Mouse (Mus musculus) forebrain, embryonic 12.5 days (tissue): ENCODE data around the gene Dock1. TPM values are rescaled to one million over a fixed set of nuclear protein-coding genes. Genes with fewer than 3 reads are reported as not detected.

ENCODE experiments used
- ATAC-seq: fragments of 200-750 bp; cut with Nextera tagmentation; 2 replicates; pipeline ENCODE4 v1.8.0; 2017; ENCODE audit warnings: moderate TSS enrichment; ENCODE audit not compliant: low FRiP score
- H3K27ac ChIP-seq: fragments of 300-500 bp; sonication (generic); 2 replicates; pipeline ENCODE4 v1.5.1; 2016; ENCODE audit warnings: mild to moderate bottlenecking
- H3K27me3 ChIP-seq: fragments of 300-500 bp; sonication (generic); 2 replicates; pipeline ENCODE4 v1.6.1; 2016; ENCODE audit warnings: mild to moderate bottlenecking
- H3K36me3 ChIP-seq: fragments of 300-500 bp; sonication (generic); replicated peaks from 2 replicates; pipeline ENCODE4 v1.6.1; 2016; ENCODE audit warnings: mild to moderate bottlenecking
- H3K4me1 ChIP-seq: fragments of 300-500 bp; sonication (generic); 2 replicates; pipeline ENCODE4 v1.6.1; 2016
- H3K4me2 ChIP-seq: fragments of 300-500 bp; sonication (generic); 2 replicates; pipeline ENCODE4 v1.6.1; 2016; ENCODE audit warnings: mild to moderate bottlenecking, moderate library complexity
- H3K4me3 ChIP-seq: fragments of 300-500 bp; sonication (generic); replicated peaks from 2 replicates; pipeline ENCODE4 v1.5.1; 2016; ENCODE audit warnings: mild to moderate bottlenecking
- H3K9ac ChIP-seq: fragments of 300-500 bp; sonication (generic); 2 replicates; pipeline ENCODE4 v1.6.1; 2016; ENCODE audit warnings: mild to moderate bottlenecking
- H3K9me3 ChIP-seq: fragments of 300-500 bp; sonication (generic); 2 replicates; pipeline ENCODE4 v1.6.1; 2016
- WGBS: fragments of 180-500 bp; shearing (Covaris S2); methylation state at CpG from one replicate; pipeline ENCODE4 v1.1.7; 2016; 5-methylcytosine and 5-hydroxymethylcytosine counted together
- polyA plus RNA-seq: library from polyadenylated mRNA; unstranded; fragments of >200 nt; fragmentation: Nextera tagmentation; extraction: Ambion mirVana; gene quantifications from 2 replicates; pipeline ENCODE4 v1.2.1, GENCODE M21; 2016

Gene Dock1
- polyA plus RNA-seq, 1 experiment from 2014 or later: 24.4 TPM

- no peak overlapping the region for H3K9ac ChIP-seq
- no peak overlapping the region for H3K27ac ChIP-seq
- ATAC-seq: no peak
- 0 out of 2 replicates have a peak, but pooled peaks cover 9% of the 10 kb centered on the region for H3K36me3 ChIP-seq
- H3K27me3 ChIP-seq: no peaks in the 10 kb centered on the region
- no peaks in the 10 kb centered on the region for H3K9me3 ChIP-seq
- H3K4me2 ChIP-seq: no peak overlapping the region
- H3K4me1 ChIP-seq: no peaks in the 10 kb centered on the region
- WGBS: 94% methylated on average over 6 of the region's 6 CpGs
- no peak overlapping the region for H3K4me3 ChIP-seq
Measured at GRCm38 (mm10) chr7:134809241-134809975, 139.0 kb downstream of the Dock1 start.

GRCm38 (mm10) chr7:134818471-134818870, 148.0 kb downstream of the Dock1 start:
- Histone ChIP-seq H3K9me3 (no peaks in the 10 kb centered on the region), H3K9ac (no peak overlapping the region), H3K4me3 (no peak overlapping the region), H3K27me3 (no peaks in the 10 kb centered on the region), H3K4me2 (no peak overlapping the region), H3K36me3 (0 out of 2 replicates have a peak, but pooled peaks cover 4% of the 10 kb centered on the region), H3K27ac (no peak overlapping the region), H3K4me1 (peaks cover 9% of the 10 kb centered on the region)
- no peak for ATAC-seq
- 96% methylated on average over 5 of the region's 5 CpGs for WGBS

GRCm38 (mm10) chr7:134821264-134821663, 150.8 kb downstream of the Dock1 start:
- Histone ChIP-seq H3K27ac (no peak overlapping the region), H3K4me2 (no peak overlapping the region), H3K9ac (no peak overlapping the region), H3K9me3 (no peaks in the 10 kb centered on the region), H3K36me3 (no peaks in the 10 kb centered on the region), H3K4me1 (peaks cover 14% of the 10 kb centered on the region), H3K27me3 (no peaks in the 10 kb centered on the region), H3K4me3 (no peak overlapping the region)
- 25% methylated on average over 1 of the region's 1 CpGs for WGBS
- ATAC-seq: no peak

GRCm38 (mm10) chr7:134822006-134822405, 151.6 kb downstream of the Dock1 start:
- Histone ChIP-seq H3K4me3 (no peak overlapping the region), H3K27me3 (no peaks in the 10 kb centered on the region), H3K4me2 (no peak overlapping the region), H3K36me3 (no peaks in the 10 kb centered on the region), H3K9me3 (no peaks in the 10 kb centered on the region), H3K4me1 (peaks cover 14% of the 10 kb centered on the region), H3K9ac (no peak overlapping the region), H3K27ac (no peak overlapping the region)
- 86% methylated on average over 3 of the region's 3 CpGs for WGBS
- ATAC-seq: no peak

GRCm38 (mm10) chr7:134823891-134824290, 153.4 kb downstream of the Dock1 start:
- no peak overlapping the region for H3K4me2 ChIP-seq
- WGBS: 54% methylated on average over 4 of the region's 4 CpGs
- H3K9me3 ChIP-seq: no peaks in the 10 kb centered on the region
- no peaks in the 10 kb centered on the region for H3K36me3 ChIP-seq
- no peak overlapping the region for H3K4me3 ChIP-seq
- no peak overlapping the region for H3K9ac ChIP-seq
- H3K27ac ChIP-seq: no peak overlapping the region
- H3K4me1 ChIP-seq: peaks cover 14% of the 10 kb centered on the region
- no peaks in the 10 kb centered on the region for H3K27me3 ChIP-seq
- no peak for ATAC-seq

- Histone ChIP-seq H3K4me3 (no peak overlapping the region), H3K36me3 (no peaks in the 10 kb centered on the region), H3K9me3 (no peaks in the 10 kb centered on the region), H3K27ac (no peak overlapping the region), H3K4me2 (no peak overlapping the region), H3K9ac (no peak overlapping the region), H3K4me1 (no peaks in the 10 kb centered on the region), H3K27me3 (no peaks in the 10 kb centered on the region)
- 91% methylated on average over 2 of the region's 2 CpGs for WGBS
- ATAC-seq: no peak
Measured at GRCm38 (mm10) chr7:134840066-134840465, 169.6 kb downstream of the Dock1 start.

GRCm38 (mm10) chr7:134842751-134843150, 172.3 kb downstream of the Dock1 start:
- H3K27me3 ChIP-seq: no peaks in the 10 kb centered on the region
- no peak overlapping the region for H3K4me3 ChIP-seq
- no peak overlapping the region for H3K4me2 ChIP-seq
- no peak overlapping the region for H3K9ac ChIP-seq
- H3K27ac ChIP-seq: no peak overlapping the region
- no peaks in the 10 kb centered on the region for H3K9me3 ChIP-seq
- no peaks in the 10 kb centered on the region for H3K36me3 ChIP-seq
- H3K4me1 ChIP-seq: no peaks in the 10 kb centered on the region
- WGBS: 92% methylated on average over 4 of the region's 4 CpGs
- no peak for ATAC-seq

- ATAC-seq: 0 out of 2 replicates have a peak, but pooled peaks have one; percentile 14
Measured at GRCm38 (mm10) chr7:134862000-134862399, 191.5 kb downstream of the Dock1 start.

GRCm38 (mm10) chr7:134864175-134864574, 193.7 kb downstream of the Dock1 start:
- Histone ChIP-seq H3K27ac (no peak overlapping the region), H3K9ac (no peak overlapping the region), H3K27me3 (no peaks in the 10 kb centered on the region), H3K4me3 (no peak overlapping the region), H3K9me3 (no peaks in the 10 kb centered on the region), H3K4me2 (no peak overlapping the region), H3K36me3 (no peaks in the 10 kb centered on the region), H3K4me1 (0 out of 2 replicates have a peak, but pooled peaks cover 4% of the 10 kb centered on the region)
- 81% methylated on average over 2 of the region's 2 CpGs for WGBS
- ATAC-seq: no peak

More at GRCm38 (mm10) chr7:134862000-134862399, 191.5 kb downstream of the Dock1 start:
- Histone ChIP-seq H3K9me3 (no peaks in the 10 kb centered on the region), H3K27ac (no peak overlapping the region), H3K4me3 (no peak overlapping the region), H3K36me3 (no peaks in the 10 kb centered on the region), H3K9ac (no peak overlapping the region), H3K4me2 (no peak overlapping the region), H3K27me3 (no peaks in the 10 kb centered on the region), H3K4me1 (0 out of 2 replicates have a peak, but pooled peaks cover 4% of the 10 kb centered on the region)
- WGBS: 56% methylated on average over 6 of the region's 6 CpGs

GRCm38 (mm10) chr7:134872511-134872910, 202.1 kb downstream of the Dock1 start:
- ATAC-seq: no peak
- H3K36me3 ChIP-seq: no peaks in the 10 kb centered on the region

GRCm38 (mm10) chr7:134872981-134873380, 202.5 kb downstream of the Dock1 start:
- Histone ChIP-seq H3K4me2 (no peak overlapping the region), H3K4me1 (0 out of 2 replicates have a peak, but pooled peaks cover 4% of the 10 kb centered on the region), H3K27me3 (no peaks in the 10 kb centered on the region), H3K9ac (no peak overlapping the region), H3K27ac (no peak overlapping the region), H3K4me3 (no peak overlapping the region), H3K9me3 (no peaks in the 10 kb centered on the region), H3K36me3 (no peaks in the 10 kb centered on the region)
- 91% methylated on average over 7 of the region's 7 CpGs for WGBS
- no peak for ATAC-seq

More at GRCm38 (mm10) chr7:134872511-134872910, 202.1 kb downstream of the Dock1 start:
- Histone ChIP-seq H3K4me3 (no peak overlapping the region), H3K27ac (no peak overlapping the region), H3K9me3 (no peaks in the 10 kb centered on the region), H3K9ac (no peak overlapping the region), H3K4me2 (no peak overlapping the region), H3K4me1 (0 out of 2 replicates have a peak, but pooled peaks cover 4% of the 10 kb centered on the region), H3K27me3 (no peaks in the 10 kb centered on the region)
- WGBS: 90% methylated on average over 3 of the region's 3 CpGs

GRCm38 (mm10) chr7:134878985-134879384, 208.5 kb downstream of the Dock1 start:
- ATAC-seq: 0 out of 2 replicates have a peak, but pooled peaks have one; percentile 58
- no peak overlapping the region for H3K4me3 ChIP-seq
- H3K4me2 ChIP-seq: no peak overlapping the region
- H3K9me3 ChIP-seq: no peaks in the 10 kb centered on the region
- no peaks in the 10 kb centered on the region for H3K27me3 ChIP-seq
- peaks cover 23% of the 10 kb centered on the region for H3K4me1 ChIP-seq
- H3K27ac ChIP-seq: 0 out of 2 replicates have a peak overlapping the region, but pooled peaks have one; percentile 26
- WGBS: 19% methylated on average over 6 of the region's 6 CpGs
- no peaks in the 10 kb centered on the region for H3K36me3 ChIP-seq
- H3K9ac ChIP-seq: no peak overlapping the region

- no peak for ATAC-seq
- H3K4me2 ChIP-seq: no peak overlapping the region
- no peak overlapping the region for H3K4me3 ChIP-seq
- no peak overlapping the region for H3K27ac ChIP-seq
- peaks cover 20% of the 10 kb centered on the region for H3K4me1 ChIP-seq
- H3K9me3 ChIP-seq: no peaks in the 10 kb centered on the region
- 60% methylated on average over 6 of the region's 6 CpGs for WGBS
- H3K27me3 ChIP-seq: no peaks in the 10 kb centered on the region
- H3K36me3 ChIP-seq: no peaks in the 10 kb centered on the region
- H3K9ac ChIP-seq: no peak overlapping the region
Measured at GRCm38 (mm10) chr7:134880431-134880830, 210.0 kb downstream of the Dock1 start.
